Mouse (Mus musculus) olfactory bulb, adult 2 months (tissue): ENCODE measurements around the gene Dnah5.

ENCODE experiments used
- CTCF ChIP-seq: fragments of 200-500 bp; IDR thresholded peaks from 2 replicates; pipeline ENCODE4 v1.5.1; 2012; ENCODE audit warnings: low read depth, mild to moderate bottlenecking, low read length, moderate library complexity; ENCODE audit not compliant: insufficient read depth
- POLR2A ChIP-seq: fragments of 200-500 bp; IDR thresholded peaks from 2 replicates; pipeline ENCODE4 v1.6.1; 2012; ENCODE audit warnings: mild to moderate bottlenecking, low read depth, low read length, moderate library complexity; ENCODE audit not compliant: insufficient read depth

GRCm38 (mm10) chr15:28439702-28440101 lies 236.2 kb downstream of the Dnah5 start:
- TF ChIP-seq POLR2A = no peak
- no peak for TF ChIP-seq CTCF
